Mouse (Mus musculus) activated CD4-positive, CD25-positive, alpha-beta regulatory T cell, adult 4 months (primary cell): ENCODE results near the gene Abcf2. TPM values are rescaled to one million over a fixed set of nuclear protein-coding genes. Genes with fewer than 3 reads are reported as not detected.

ENCODE experiments used
- ATAC-seq: one replicate; pipeline ENCODE4 v1.8.0; 2017
- polyA plus RNA-seq, 2 experiments: library from polyadenylated mRNA; unstranded; fragments of 100-300 nt; shearing (Covaris generic); gene quantifications; one replicate each; pipeline ENCODE4 v1.2.1; 2017

Abcf2 gene
- polyA plus RNA-seq, 2 experiments from 2014 or later, result 51.8 to 56.8 TPM

GRCm38 (mm10) chr5:24526190-24526888 lies 50.9 kb downstream of the Abcf2 start:
- no peak for ATAC-seq

- ATAC-seq, result no peak
These were observed 51.7 kb downstream of the Abcf2 start for GRCm38 (mm10) chr5:24525360-24526189.

GRCm38 (mm10) chr5:24524522-24524921 lies 52.7 kb downstream of the Abcf2 start:
- no peak for ATAC-seq

GRCm38 (mm10) chr5:24523806-24524205 lies 53.5 kb downstream of the Abcf2 start:
- ATAC-seq, result no peak

GRCm38 (mm10) chr5:24521366-24521765 lies 55.9 kb downstream of the Abcf2 start:
- no peak for ATAC-seq

Other genes starting within 250 kb of the Abcf2 start
- under 1 TPM; 0.16 to 0.24 TPM for gene Kcnh2, start 225.9 kb downstream of the Abcf2 start, polyA plus RNA-seq
- under 1 TPM in 1 of 2 experiments, not detected in 1; 0.42 TPM for gene Nos3, start 212.7 kb downstream of the Abcf2 start, polyA plus RNA-seq
- 1 to 10 TPM; 2.2 to 2.9 TPM for gene Atg9b, start 185.3 kb downstream of the Abcf2 start, polyA plus RNA-seq
- gene Abcb8, start 183.8 kb downstream of the Abcf2 start, polyA plus RNA-seq, result 10 to 100 TPM; 15.3 to 21.6 TPM
- under 1 TPM in 1 of 2 experiments, not detected in 1; 0.85 TPM for gene Asic3, start 164.1 kb downstream of the Abcf2 start, polyA plus RNA-seq
- 10 to 100 TPM; 54.8 to 58.3 TPM for gene Cdk5, start 153.9 kb downstream of the Abcf2 start, polyA plus RNA-seq
- 10 to 100 TPM; 12.2 to 13.3 TPM for gene Slc4a2, start 153.6 kb downstream of the Abcf2 start, polyA plus RNA-seq
- gene Fastk, start 132.2 kb downstream of the Abcf2 start, polyA plus RNA-seq, result 10 to 100 TPM; 34.9 to 49.5 TPM
- gene Tmub1, start 129.6 kb downstream of the Abcf2 start, polyA plus RNA-seq, result 10 to 100 TPM; 51.1 to 65.5 TPM
- 1 to 10 TPM; 3.9 to 6.0 TPM for gene Agap3, start 125.3 kb downstream of the Abcf2 start, polyA plus RNA-seq
- gene Gbx1, start 50.3 kb downstream of the Abcf2 start, polyA plus RNA-seq, result under 1 TPM in 1 of 2 experiments, not detected in 1; 0.09 TPM
- not detected for gene Asb10, start 36.5 kb downstream of the Abcf2 start, polyA plus RNA-seq
- under 1 TPM in 1 of 2 experiments, not detected in 1; 0.46 TPM for gene 4931409K22Rik, start 20.7 kb downstream of the Abcf2 start, polyA plus RNA-seq
- gene Chpf2, start 9.3 kb upstream of the Abcf2 start, polyA plus RNA-seq, result 10 to 100 TPM in 1 of 2 experiments, 1 to 10 TPM in 1; 8.3 to 17.8 TPM
- gene Smarcd3, start 46.9 kb upstream of the Abcf2 start, polyA plus RNA-seq, result under 1 TPM in 1 of 2 experiments, not detected in 1; 0.41 TPM
- gene Nub1, start 108.1 kb upstream of the Abcf2 start, polyA plus RNA-seq, result 10 to 100 TPM; 63.9 to 65.7 TPM
- gene Wdr86, start 153.3 kb upstream of the Abcf2 start, polyA plus RNA-seq, result under 1 TPM; 0.15 to 0.46 TPM
- gene Crygn, start 180.5 kb upstream of the Abcf2 start, polyA plus RNA-seq, result 1 to 10 TPM in 1 of 2 experiments, not detected in 1; 6.8 TPM